Comparison of ENCODE assay signal across 27 mouse cellular contexts in the genomic region with DNA sequence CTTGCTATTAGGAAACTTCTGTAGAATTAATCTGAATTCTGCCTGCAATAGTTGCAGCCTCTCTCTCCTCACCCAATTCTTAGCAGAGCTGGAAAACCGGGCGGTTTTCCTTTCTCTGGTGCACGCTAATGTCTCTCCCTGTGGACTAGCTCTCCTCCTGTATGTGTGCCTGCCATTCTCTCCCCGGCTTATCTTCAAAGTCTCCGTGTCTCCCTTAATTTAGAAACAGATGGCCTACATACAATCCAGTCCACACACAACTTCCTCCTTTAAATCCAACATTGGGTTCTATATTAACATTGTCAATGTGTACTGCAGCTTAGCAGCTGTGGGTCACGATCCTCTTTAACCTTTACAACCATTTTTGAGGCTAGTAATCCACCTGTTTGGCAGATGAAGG.
DNase-seq lines count a peak whose midpoint lies in the region; ATAC-seq and TF ChIP-seq lines count a peak whose summit lies in the region.
"Had no signal": no experiment of that assay in that cellular context is flagged by ENCODE, and none has a peak within 500 bp of the region (broad histone marks: within the 10 kb centered on the region; RNA-seq: fewer than 3 reads in every experiment).

No protein-coding gene starts in this region.

- peak overlapping the region; percentile 18; the same call in 1 of the 2 replicates for H3K27ac ChIP-seq in forebrain, embryonic 15.5 days (replicated peaks)
- H3K27ac ChIP-seq in forebrain, embryonic 14.5 days (ENCODE audit: low read depth, low read length) = no peak overlapping the region
- H3K27ac ChIP-seq in left cerebral cortex, adult 2 months = peak overlapping the region; percentile 83
- H3K27ac ChIP-seq: forebrain, embryonic 13.5 days; liver, embryonic 15.5 days; neural tube, embryonic 12.5 days had no signal

- TF ChIP-seq CTCF in left cerebral cortex, adult 2 months (IDR thresholded peaks at IDR 0.05) = no peak

- DNase-seq in forebrain, embryonic 14.5 days (ENCODE audit: low spot score) = no peak
- DNase-seq in left cerebral cortex, adult 2 months (ENCODE audit: extremely low spot score in 1 of 2, low spot score in 2 of 2) = no peak
- DNase-seq in left cerebral cortex, adult 8-10 months (ENCODE audit: low spot score in 2 of 2) = no peak
- peak; percentile 56 for DNase-seq in brain, adult 2 months (ENCODE audit: low read depth, low spot score)
- DNase-seq in forelimb bud, embryonic 11.5 days (ENCODE audit: low read depth, low spot score) = peak; percentile 39
- no peak for DNase-seq in adrenal gland, postnatal 10 days
- DNase-seq: adrenal gland, postnatal 25 days; cerebellum, adult 2 months; cerebellum, postnatal 25 days; embryo, embryonic 11 days; gastrocnemius, postnatal 10 days; heart, postnatal 14 days; kidney, adult 11 months; kidney, postnatal 14 days; left cerebral cortex, postnatal 4 days; lung, postnatal 14 days; midbrain, embryonic 14.5 days; thymus, postnatal 14 days had no signal

- H3K4me1 ChIP-seq in forebrain, embryonic 15.5 days = peaks cover 5% of the 10 kb centered on the region; the same call in 1 of the 2 replicates
- no peaks in the 10 kb centered on the region; the same call in 1 of the 2 replicates for H3K4me1 ChIP-seq in forebrain, embryonic 14.5 days (ENCODE audit: control insufficient read depth, insufficient read depth, low read length)
- H3K4me1 ChIP-seq: liver, embryonic 15.5 days had no signal

- H3K27me3 ChIP-seq in forebrain, embryonic 15.5 days = no peaks in the 10 kb centered on the region
- H3K27me3 ChIP-seq in forebrain, embryonic 14.5 days (replicated peaks; ENCODE audit: control insufficient read depth, insufficient read depth, low read length) = no peaks in the 10 kb centered on the region
- H3K27me3 ChIP-seq: forebrain, embryonic 13.5 days; neural tube, embryonic 12.5 days had no signal

- intact Hi-C loops in left cerebral cortex, adult 2 months (cut with DNase I) = loop anchor here (10.0 kb wide), 1 partner anchor 360 kb away; no protein-coding TSS in a partner anchor

- WGBS in forebrain, embryonic 15.5 days = 79% methylated on average over 6 of the region's 6 CpGs
- 89% methylated on average over 6 of the region's 6 CpGs for WGBS in forebrain, embryonic 14.5 days

- H3K9me3 ChIP-seq in forebrain, embryonic 15.5 days = no peaks in the 10 kb centered on the region
- no peaks in the 10 kb centered on the region for H3K9me3 ChIP-seq in forebrain, embryonic 14.5 days (replicated peaks; ENCODE audit: control insufficient read depth, low read length)
- H3K9me3 ChIP-seq: forebrain, embryonic 13.5 days; G1E; liver, embryonic 15.5 days; neural tube, embryonic 12.5 days had no signal

- H3K4me3 ChIP-seq in forebrain, embryonic 15.5 days = no peak overlapping the region
- no peak overlapping the region for H3K4me3 ChIP-seq in forebrain, embryonic 14.5 days (ENCODE audit: low read depth, low read length)
- no peak overlapping the region for H3K4me3 ChIP-seq in left cerebral cortex, adult 2 months
- H3K4me3 ChIP-seq: forebrain, embryonic 13.5 days; liver, embryonic 15.5 days; neural tube, embryonic 12.5 days had no signal

- no peak overlapping the region for H3K4me2 ChIP-seq in forebrain, embryonic 15.5 days (replicated peaks)
- H3K4me2 ChIP-seq in forebrain, embryonic 14.5 days (ENCODE audit: low read length) = no peak overlapping the region
- H3K4me2 ChIP-seq: forebrain, embryonic 13.5 days; hindbrain, embryonic 14.5 days; liver, embryonic 15.5 days; lung, embryonic 14.5 days; neural tube, embryonic 12.5 days had no signal

- ATAC-seq in forebrain, embryonic 15.5 days (replicated peaks) = no peak
- ATAC-seq in forebrain, embryonic 14.5 days = no peak
- ATAC-seq in inflammation-experienced regulatory T-cells, adult 6 months = no peak
- ATAC-seq: forebrain, embryonic 13.5 days; Patski had no signal

- no peak overlapping the region for H3K9ac ChIP-seq in forebrain, embryonic 15.5 days (replicated peaks)
- H3K9ac ChIP-seq in forebrain, embryonic 14.5 days (ENCODE audit: low read length) = no peak overlapping the region
- H3K9ac ChIP-seq: forebrain, embryonic 13.5 days; hindbrain, embryonic 14.5 days; liver, embryonic 15.5 days; lung, embryonic 14.5 days; neural tube, embryonic 12.5 days had no signal

- H3K36me3 ChIP-seq in forebrain, embryonic 15.5 days = peaks cover 39% of the 10 kb centered on the region
- H3K36me3 ChIP-seq in forebrain, embryonic 14.5 days (ENCODE audit: control insufficient read depth, insufficient read depth, low read length) = peaks cover 63% of the 10 kb centered on the region
- H3K36me3 ChIP-seq: G1E; liver, embryonic 15.5 days had no signal

Comparison
In these comparisons a context has a peak if more than half of its experiments do, and no peak if none do; other contexts are left out.
1. DNase-seq: peak in brain, adult 2 months (single experiment) and forelimb bud, embryonic 11.5 days (single experiment); none in forebrain, embryonic 14.5 days (single experiment), left cerebral cortex, adult 2 months (0 of 2), left cerebral cortex, adult 8-10 months (0 of 2) and adrenal gland, postnatal 10 days (single experiment).